Mouse (Mus musculus) stomach, postnatal 0 days (tissue): ENCODE data around the gene Tmem182.

Source experiments
- CTCF ChIP-seq: IDR thresholded peaks from 2 replicates; pipeline ENCODE4 v1.5.1; 2016; ENCODE audit warnings: antibody characterized with exemption, low read depth, mild to moderate bottlenecking, moderate library complexity
- EP300 ChIP-seq: optimal IDR thresholded peaks from 2 replicates; pipeline ENCODE3; 2016; ENCODE audit warnings: antibody characterized with exemption

- no peak for TF ChIP-seq CTCF
- no peak for TF ChIP-seq EP300
Observed at GRCm38 (mm10) chr1:40867106-40867505, 61.7 kb downstream of the Tmem182 start.
